Mouse (Mus musculus): ENCODE results near the gene Akap1. TPM values are rescaled to one million over a fixed set of nuclear protein-coding genes. Genes with fewer than 3 reads are reported as not detected.

Gene Akap1
- total RNA-seq, 2 experiments from 2014 or later, result 43.6 to 47.6 TPM

DNA sequence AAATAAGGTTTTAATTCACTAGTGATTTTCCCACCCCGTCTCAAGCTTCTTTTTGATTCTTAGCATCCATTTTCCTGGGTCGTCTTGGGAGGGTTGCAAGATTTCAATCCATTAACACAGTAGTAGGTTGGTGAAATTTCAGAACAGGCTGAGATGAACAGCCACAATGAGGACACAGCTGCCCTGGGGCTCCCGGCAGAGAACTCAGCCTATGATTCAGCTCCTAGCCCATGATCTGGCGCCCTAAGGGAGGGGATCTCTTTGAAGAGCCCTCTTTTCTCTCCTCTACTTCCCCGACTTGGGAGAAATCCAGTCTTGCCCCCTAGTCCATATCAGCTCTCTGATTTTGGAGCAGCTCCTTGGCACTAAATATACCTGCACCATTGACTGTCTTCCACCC is 41.9 kb downstream of the Akap1 start:
- intact Hi-C loops (cut with DNase I), result loop anchor here (2.0 to 10.0 kb wide), 4 partner anchors 268 to 855 kb away; no protein-coding TSS in a partner anchor
- DNase-seq (ENCODE audit: extremely low spot score in 1 of 2, low spot score in 2 of 2), result no peak

DNA sequence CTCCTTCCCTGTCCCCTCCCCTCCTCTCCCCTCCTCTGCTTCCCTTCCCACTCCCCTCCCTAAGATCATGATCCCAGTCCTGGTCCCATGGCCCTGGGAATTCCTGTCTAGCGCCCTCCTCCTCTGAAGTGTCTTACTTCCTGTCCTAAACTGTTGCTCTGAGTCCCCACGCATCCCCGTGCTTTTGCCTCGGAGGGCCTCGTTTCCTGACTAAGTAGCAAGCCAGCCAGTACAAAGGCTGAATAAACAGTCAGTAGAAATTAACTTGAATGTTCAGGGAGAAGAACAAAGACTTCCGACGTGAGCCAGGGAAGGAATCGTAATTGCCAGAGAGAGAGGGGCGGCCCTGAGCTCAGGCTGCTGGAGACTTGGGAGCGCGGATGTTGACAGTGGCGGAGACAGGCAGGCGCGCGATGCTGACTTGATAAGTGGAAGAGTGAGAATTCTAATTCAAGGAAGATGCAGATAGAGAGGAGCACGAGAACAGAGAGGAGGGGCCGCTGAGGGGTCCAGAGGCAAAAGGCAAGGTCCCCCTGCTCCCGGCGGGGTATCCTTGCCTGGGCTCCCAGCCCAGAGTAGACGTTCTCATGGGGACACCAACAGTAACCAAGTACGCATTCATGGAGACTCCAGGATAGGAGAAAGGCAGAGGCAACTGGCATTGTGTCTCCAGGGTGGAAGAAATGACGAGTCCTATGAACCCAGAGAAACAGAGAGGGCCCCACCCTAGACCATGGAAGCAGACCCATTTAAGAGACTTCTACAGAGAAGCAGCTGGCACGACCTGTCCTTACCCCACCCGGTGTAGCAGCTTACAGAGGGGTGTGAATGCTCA is 43.4 kb downstream of the Akap1 start:
- intact Hi-C loops (cut with DNase I), result loop anchor here (5.0 to 10.0 kb wide), 3 partner anchors 266 to 854 kb away; no protein-coding TSS in a partner anchor
- DNase-seq (ENCODE audit: extremely low spot score in 1 of 2, low spot score in 2 of 2), result peak in 1 of 2 experiments; percentile 76

DNA sequence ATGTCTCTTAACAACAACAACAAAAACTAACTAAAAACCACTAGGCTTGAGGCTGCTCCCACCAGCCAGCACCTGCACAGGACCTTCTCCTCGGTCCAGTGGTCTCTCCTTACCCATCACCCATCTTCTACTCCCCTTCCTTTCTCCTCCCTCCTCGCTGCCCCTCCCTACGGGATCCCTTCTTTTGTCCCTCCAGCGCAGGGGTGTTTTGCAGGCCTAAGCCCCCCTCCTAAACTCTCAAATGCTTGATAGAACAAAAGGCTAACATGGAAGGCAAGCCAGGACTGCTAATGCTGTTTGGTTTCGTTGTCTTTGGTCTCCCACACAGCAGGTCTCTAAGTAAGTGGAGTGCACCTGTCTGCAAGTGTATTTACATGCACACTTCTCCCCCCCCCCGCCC is 44.1 kb downstream of the Akap1 start:
- no peak for DNase-seq (ENCODE audit: extremely low spot score in 1 of 2, low spot score in 2 of 2)
- intact Hi-C loops (cut with DNase I), result loop anchor here (5.0 to 10.0 kb wide), 3 partner anchors 265 to 853 kb away; no protein-coding TSS in a partner anchor

DNA sequence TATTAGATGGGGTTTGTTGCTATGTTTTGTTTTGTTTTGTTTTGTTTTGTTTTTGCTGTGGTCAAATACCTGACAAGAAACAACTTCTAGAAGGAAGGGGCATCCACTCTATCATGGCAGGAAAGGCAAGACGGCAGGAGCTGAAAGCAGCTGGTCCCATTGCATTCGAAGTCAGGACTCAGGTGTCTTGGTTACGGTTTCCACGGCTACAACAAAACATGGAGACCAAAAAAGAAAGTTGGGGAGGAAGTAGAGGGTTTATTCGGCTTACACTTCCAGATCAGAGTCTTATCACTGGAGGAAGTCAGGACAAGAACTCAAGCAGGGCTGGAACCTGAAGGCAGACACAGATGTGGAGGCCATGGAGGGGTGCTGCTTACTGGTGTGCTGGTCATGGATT is 47.3 kb downstream of the Akap1 start:
- no peak for DNase-seq (ENCODE audit: extremely low spot score in 1 of 2, low spot score in 2 of 2)
- intact Hi-C loops (cut with DNase I), result no loop called here

GRCm38 (mm10) chr11:88803231-88804010 is 61.0 kb downstream of the Akap1 start:
- no peak for DNase-seq (ENCODE audit: extremely low spot score in 1 of 2, low spot score in 2 of 2)
- intact Hi-C loops (cut with DNase I), result no loop called here

DNA sequence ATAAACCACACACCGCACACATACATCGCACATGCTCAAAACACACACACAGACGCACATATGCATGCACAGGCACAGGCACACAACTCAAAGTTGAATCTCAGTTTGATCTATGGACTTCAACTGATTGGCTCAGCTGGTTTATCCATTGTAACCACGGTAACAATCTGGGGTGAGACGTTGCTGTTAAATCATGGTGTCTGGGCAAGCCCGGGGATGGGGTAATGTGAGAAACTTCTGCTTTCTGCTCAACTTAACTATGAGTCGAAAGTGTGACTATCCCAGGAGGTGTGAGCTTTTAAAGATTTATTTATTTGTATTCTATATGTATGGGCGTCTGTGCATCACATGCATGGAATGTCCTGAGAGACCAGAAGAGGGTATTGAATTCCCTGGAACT is 68.2 kb downstream of the Akap1 start:
- intact Hi-C loops (cut with DNase I), result no loop called here
- no peak for DNase-seq (ENCODE audit: extremely low spot score in 1 of 2, low spot score in 2 of 2)

DNA sequence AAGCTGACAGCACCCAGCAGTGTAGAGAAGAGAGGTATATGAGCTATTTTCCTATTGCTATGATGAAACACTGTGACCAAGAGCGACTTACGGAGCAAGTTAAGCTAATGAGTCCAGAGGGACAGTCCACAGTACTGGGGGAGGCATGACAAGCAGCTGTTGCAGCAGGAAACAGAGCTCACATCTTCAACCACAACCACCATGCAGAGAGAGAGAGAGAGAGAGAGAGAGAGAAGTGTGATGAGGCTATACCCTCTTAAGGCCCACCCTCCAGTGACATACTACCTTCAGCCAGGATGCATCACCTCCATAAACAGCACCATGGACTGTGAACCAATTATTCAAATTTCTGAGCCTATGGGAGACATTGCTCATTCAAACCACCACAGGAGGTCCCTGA is 74.5 kb downstream of the Akap1 start:
- intact Hi-C loops (cut with DNase I), result no loop called here

GRCm38 (mm10) chr11:88786816-88787215 is 77.6 kb downstream of the Akap1 start:
- DNase-seq (ENCODE audit: extremely low spot score in 1 of 2, low spot score in 2 of 2), result no peak
- intact Hi-C loops (cut with DNase I), result no loop called here

More for the DNA sequence above, 74.5 kb downstream of the Akap1 start:
- DNase-seq (ENCODE audit: extremely low spot score in 1 of 2, low spot score in 2 of 2), result no peak

DNA sequence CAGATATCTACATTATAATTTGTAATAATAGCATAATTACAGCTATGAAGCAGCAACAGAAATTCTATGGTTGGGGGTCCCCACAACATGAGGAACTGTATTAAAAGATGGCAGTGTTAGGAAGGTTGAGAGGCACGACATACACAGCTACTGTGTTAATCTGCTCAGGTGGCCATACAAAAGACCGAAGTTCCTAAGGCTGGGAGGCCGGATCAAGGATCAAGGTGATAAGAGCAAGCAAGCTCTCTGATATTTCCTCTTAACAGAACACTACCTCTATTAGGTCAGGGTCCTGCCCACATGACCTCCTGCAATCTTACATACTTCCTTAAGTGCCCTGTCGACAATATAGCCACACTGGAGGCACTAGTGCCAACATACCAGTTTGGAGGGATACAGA is 80.9 kb downstream of the Akap1 start:
- intact Hi-C loops (cut with DNase I), result no loop called here
- DNase-seq (ENCODE audit: extremely low spot score in 1 of 2, low spot score in 2 of 2), result no peak

DNA sequence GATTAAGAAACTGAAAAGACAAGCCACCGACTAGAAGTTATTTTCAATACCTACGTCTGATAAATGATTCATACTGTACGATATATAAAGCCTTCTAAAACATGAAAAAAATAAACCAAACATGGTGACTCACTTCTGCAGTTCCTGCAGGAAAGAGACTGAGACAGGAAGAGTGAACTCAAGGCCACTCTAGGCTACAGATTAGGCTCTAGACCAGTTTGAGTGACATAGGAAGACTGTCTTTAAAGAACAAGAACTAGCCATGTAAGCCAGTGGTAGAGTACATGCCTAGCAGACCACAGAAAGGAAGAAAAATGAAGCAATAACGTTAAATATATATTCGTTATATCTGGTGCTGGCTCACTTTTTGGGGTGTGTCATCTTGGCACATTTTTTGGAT is 81.9 kb downstream of the Akap1 start:
- intact Hi-C loops (cut with DNase I), result no loop called here
- DNase-seq (ENCODE audit: extremely low spot score in 1 of 2, low spot score in 2 of 2), result no peak

Other genes starting within 250 kb of the Akap1 start
- gene Msi2, start 146.1 kb downstream of the Akap1 start, total RNA-seq (2021), result 10 to 100 TPM; 75.5 to 87.5 TPM
- gene Scpep1, start 90.9 kb upstream of the Akap1 start, total RNA-seq (2021), result 10 to 100 TPM; 18.2 to 20.7 TPM
- not detected for gene Elobl, start 102.3 kb upstream of the Akap1 start, total RNA-seq (2021)
- gene Coil, start 105.7 kb upstream of the Akap1 start, total RNA-seq (2021), result 10 to 100 TPM; 21.0 to 21.3 TPM
- 1 to 10 TPM; 6.0 to 6.3 TPM for gene Trim25, start 134.8 kb upstream of the Akap1 start, total RNA-seq (2021)
- gene Dgke, start 202.3 kb upstream of the Akap1 start, total RNA-seq (2021), result 10 to 100 TPM; 42.4 to 42.9 TPM
- not detected for gene Gm525, start 209.3 kb upstream of the Akap1 start, total RNA-seq (2021)